Mouse (Mus musculus) monocyte, adult 5-6 weeks (primary cell): ENCODE data around the gene Pde7b. TPM values are rescaled to one million over a fixed set of nuclear protein-coding genes. Genes with fewer than 3 reads are reported as not detected.
A peak's percentile ranks its signal among the peaks of the same experiment; 100 is the strongest.
"Not testable (repeated sequence)": the region's sequence is repeated elsewhere in the genome, so short reads cannot be mapped to it uniquely, and the experiment has no call there.

Experiments
- ATAC-seq: fragments of 153-309, 156-312 bp; replicated peaks from 2 replicates; pipeline ENCODE4 v1.8.0; 2017; ENCODE audit warnings: mild to moderate bottlenecking; ENCODE audit not compliant: low TSS enrichment, insufficient number of reproducible peaks, severe bottlenecking, poor library complexity, low FRiP score
- total RNA-seq: library from RNA; stranded (forward); fragments of 200-1000, 200-491, 200-594 nt; gene quantifications from 3 replicates; pipeline ENCODE4 v1.2.3, GENCODE M21; 2017

Gene Pde7b
- total RNA-seq, 1 experiment from 2014 or later = 3.7 TPM

DNA sequence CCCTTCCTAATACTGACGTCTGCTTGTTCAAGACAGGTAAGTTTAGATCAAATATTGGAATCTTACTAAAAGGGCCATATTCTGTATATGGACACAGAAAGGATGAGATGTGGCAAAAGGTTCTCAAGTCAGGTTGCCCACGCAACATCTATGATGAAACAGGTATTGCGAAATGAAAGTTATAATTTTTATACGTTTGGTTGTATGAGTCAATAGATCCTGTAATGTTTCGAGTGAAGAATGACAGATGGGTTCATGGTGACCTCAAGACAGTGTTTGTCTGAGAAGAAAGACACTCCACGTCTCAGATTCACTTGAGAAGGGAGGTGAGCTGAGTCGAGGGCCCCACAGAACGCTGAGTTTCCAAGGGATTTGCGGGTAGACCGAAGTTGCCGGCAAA, 149.9 kb downstream of the Pde7b start:
- no peak for ATAC-seq

DNA sequence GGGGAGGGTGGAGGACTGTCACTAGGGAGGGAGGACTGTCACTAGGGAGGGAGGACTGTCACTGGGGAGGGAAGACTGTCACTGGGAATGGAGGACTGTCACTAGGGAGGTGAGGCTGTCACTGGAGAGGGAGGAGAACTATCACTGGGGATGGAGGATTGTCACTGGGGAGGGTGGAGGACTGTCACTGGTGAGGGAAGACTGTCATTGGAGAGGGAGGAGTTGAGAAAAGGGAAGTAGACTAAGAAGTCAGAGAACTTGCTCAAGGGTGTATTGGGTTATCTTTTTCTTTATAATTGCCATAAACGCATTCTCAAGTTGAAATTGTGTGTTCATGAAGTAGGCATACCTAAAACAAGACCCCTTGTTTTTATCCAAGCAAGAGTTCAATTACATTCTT, 150.5 kb downstream of the Pde7b start:
- peak; percentile 43; the same call in 1 of the 2 replicates for ATAC-seq

DNA sequence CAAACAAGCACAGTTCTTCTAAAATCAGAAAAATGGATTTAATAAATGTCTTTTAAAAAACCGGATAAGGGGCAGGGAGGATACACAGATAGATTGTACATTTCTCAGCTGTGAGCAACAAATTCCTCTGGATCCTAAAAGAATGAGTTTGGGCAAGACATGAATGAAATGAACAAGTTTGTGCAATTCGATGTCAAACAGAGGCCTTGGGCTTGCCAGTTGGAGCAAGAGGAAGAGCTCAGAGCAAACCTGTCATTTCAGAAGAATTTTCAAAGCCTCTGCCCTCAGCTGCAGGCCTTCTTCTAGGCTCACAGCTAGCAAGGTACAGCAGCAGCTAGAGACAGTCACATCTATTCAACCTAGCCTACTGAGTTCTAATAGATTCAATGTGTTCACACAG, 153.4 kb downstream of the Pde7b start:
- ATAC-seq = no peak

DNA sequence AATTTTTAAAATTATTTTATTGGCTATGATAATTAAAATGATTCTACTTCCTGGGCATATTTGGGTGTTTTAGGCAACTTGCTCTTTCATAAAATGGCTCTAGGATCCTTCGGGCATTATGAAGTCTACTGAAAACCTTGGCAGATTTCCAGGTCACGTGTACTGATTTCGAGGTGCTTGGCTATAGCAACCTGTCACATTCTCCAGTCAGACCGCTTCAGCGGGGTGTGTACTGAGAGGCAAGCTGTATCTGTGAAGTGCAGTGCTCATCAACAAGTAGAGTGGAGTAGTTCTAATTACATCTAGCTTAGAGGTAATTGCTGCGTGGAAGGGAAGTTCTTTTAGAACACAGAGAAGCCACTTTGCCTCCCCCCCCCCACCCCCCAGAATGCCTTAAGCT, 156.2 kb downstream of the Pde7b start:
- no peak for ATAC-seq

DNA sequence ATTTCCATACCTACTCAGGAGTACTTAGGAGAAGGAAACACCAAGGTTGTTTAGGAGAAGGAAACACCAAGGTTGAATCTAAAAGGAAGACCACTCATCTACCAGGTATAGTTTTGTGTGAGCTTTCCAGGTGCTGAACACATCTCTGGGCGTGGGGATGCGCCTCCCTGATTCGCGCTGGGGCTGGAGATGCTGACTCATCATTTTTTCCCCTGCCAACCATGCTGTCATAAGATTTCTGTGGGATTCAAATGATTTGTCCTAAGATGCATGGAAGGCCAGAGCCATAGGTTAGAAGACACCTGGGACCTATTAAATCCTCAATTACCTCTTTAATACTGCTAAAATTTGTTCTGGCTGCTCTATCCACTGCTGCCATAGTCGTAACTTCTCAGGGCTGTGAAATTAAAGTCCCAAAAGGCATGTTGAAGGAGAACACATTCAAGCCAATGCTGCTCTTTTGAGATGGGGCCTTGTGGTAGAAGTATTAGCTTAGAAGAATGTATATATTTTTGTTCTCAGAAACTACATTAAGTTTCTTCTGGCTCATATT, 157.1 kb downstream of the Pde7b start:
- ATAC-seq = no peak

DNA sequence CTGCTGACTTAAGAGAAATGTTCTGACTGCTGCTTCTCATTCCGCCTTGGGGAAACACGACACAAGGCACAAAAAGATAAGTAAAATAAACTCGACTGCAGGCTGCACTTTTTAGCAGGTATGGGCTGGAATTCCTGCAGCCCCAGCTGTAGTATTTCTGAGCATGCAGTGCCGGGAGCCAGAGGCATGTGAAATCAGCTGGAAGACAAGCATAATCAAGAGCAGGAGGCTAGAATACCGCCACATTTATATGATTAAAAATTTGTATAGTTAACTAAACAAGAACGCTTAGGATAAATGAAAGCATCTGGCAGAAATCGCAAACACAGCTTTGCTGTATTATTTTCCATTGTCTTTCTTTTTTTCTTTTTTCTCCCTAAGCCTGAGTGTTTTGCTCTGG, 168.4 kb downstream of the Pde7b start:
- ATAC-seq = no peak

DNA sequence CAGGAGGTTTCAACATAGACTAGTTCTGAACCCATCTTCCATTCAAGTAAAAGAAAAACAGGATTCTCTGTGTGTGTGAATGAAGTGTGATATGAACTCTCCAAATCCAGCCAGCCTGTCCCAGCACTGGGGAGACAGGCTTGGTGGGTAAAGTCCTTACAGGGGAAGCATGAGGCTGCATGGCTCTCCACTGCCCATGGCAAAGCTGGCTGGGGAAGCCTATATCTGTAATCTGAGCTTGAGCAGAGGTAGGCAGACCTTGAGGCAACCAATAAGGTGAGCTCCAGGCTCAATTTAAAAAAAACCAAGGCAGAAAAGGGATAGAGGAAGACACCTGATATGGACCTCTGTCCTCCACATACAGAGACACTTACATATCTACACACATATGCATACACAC, 173.5 kb downstream of the Pde7b start:
- ATAC-seq = no peak

DNA sequence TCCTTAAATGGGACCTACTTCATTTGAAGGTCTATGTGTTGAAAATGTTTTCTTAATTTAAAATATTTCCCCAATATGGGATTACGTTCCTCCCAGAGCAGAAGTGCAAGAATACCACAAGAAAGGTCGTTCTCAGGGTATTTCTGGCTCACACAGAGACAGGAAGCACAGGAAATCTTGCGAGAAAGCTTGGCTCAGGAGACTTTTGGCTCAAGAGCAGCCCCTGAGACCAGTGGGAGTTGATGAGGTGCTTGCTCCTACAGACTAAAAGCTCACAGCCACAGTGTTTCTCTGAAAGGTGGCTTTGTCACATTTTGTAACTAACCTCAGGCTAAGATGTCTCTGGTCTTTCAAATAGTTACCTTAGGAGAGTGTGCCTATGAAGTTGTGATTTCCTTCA, 174.1 kb downstream of the Pde7b start:
- no peak for ATAC-seq

DNA sequence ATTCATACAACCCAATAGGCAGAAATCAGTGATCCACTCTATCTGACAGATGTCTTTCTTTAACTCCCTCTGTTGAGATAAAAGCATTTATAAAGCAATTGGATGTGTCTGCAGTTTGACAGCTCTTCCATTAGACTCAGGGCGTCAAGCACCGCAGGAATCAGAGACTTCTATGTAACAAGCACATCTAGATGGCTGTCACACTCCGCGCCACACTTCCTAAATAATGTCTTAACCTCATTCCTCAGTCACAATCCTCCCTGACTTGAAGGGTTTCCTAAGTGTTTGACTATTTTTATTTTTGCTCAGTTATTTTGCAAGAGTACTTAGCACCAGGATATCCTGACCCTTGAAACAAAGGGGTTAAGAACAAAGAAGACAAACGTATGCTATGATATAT, 174.7 kb downstream of the Pde7b start:
- no peak for ATAC-seq

DNA sequence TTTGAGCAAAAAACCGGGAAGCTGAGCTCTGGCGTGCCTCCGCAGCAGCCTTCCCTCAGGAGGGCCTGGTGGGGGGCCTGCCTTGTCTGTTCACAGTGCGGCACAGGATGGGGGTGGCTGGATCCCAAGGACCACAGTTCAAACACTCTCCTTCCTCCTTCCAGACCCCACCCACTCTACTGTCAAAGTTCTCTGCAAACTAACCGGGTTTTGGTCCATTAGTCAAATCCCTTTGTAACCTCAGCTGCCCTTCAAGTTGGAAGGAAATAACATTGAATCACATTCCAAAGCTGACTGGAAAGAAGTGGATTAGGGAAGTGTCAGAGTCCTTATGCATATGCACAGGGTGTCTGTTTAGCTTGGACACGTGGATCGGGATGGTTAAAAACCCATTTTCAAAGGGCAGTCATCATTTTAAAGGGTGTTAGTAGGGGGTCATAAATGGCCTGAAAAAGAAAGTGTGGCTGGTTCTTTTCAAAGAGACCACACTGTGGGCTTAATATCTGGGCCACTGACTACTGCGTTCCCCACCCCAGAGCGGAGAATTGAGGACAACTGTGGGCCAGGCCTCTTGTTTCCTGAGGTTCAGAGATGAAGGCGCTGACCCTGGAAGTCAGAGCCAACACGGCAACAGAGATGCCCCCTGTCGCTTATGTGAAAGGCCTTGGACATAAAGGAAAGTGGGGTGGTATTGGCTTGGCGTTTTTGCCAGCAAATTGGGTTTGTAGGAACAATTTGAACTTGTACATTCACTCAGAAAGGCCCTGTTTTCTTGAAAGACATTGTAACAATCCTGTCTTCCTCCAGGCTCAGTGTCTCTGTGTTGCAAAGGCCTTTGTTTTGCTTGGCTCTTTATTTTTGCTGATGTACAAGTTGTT, 175.8 kb downstream of the Pde7b start:
- no peak for ATAC-seq

DNA sequence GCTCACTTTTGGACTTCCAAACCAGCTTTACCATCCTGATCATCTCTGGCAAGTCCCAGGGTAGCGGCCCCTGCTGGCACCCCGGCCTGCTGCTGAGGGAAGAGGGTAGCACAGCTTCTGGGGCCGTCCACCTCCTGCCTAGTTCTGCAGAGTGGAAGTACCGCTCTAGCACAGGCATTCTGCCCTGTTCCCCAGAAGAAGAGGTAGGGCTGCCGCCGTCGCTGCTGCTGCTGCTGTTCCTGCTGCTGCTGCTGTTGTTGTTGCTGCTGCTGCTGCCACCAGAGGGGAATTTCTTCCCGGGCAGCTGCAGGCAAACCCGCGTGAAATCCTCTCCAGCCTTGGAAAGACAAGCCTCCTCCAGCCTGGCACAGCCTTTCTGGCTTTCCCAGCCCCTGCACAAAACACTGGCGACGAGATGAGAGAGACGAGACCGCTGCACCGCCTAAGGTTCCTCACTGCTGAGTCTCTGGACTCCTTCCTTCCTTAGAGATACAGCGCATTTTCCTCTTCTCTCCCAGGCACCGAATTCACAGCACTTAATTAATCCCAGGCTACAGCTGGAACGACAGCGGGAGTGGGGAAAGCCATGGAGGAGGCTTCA, 176.8 kb downstream of the Pde7b start:
- ATAC-seq = no peak

DNA sequence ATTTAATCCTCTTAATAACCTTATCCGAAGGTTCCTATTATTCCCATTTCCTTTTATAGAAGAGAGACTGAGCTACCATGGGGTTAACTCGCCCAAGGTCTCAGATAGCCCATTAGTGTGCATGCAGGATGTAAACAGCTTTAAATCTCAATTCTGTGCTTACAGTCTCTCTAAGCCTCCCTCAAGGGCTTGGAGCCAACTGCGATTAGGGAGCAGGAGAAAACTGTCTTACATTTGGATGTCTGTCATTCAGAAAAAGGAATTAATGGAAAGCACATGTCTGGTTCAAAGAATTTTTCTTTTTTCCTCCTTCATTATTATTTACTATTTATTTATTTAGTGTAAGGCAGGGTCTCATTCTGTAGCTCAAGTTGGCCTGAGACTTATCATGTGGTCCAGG, 181.8 kb downstream of the Pde7b start:
- ATAC-seq = no peak

DNA sequence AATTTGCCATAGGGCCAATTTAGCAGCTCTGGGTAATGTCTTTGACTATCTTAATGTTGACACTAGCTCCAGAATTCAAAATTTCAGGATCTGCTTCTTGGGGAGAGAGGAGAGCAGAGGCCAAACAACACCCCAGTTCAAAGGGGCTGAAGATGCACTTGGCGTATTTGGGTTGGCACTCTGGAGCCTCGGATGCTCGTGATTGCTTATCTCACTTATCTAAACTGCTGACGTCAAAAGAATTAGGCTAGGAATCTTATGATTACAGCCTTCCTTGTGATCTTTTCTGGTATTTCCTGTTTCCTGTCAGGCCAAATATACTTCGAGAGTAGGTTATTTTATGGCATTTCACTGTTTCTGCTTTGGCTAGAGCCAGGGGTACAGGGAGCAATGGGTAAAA, 191.1 kb downstream of the Pde7b start:
- no peak for ATAC-seq

DNA sequence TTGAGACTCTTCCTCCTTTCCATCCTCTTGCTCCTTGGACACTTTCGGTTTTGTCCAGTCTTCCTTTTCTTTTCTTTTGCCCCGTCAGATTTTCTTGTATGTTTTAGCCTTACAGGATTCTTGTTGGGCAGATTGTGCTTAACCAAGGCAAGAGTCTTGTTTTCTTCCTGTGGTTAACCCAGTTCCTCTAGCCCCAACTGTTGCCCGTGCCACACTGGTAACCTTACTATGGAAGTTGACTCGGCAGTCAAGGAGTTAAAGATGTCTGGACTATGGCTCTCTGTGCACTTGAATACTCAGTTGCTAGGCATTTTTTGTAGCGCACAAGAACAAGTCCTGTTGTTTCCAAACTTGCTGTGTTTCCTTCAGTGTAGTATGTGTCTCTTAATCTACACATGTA, 193.0 kb downstream of the Pde7b start:
- no peak for ATAC-seq

DNA sequence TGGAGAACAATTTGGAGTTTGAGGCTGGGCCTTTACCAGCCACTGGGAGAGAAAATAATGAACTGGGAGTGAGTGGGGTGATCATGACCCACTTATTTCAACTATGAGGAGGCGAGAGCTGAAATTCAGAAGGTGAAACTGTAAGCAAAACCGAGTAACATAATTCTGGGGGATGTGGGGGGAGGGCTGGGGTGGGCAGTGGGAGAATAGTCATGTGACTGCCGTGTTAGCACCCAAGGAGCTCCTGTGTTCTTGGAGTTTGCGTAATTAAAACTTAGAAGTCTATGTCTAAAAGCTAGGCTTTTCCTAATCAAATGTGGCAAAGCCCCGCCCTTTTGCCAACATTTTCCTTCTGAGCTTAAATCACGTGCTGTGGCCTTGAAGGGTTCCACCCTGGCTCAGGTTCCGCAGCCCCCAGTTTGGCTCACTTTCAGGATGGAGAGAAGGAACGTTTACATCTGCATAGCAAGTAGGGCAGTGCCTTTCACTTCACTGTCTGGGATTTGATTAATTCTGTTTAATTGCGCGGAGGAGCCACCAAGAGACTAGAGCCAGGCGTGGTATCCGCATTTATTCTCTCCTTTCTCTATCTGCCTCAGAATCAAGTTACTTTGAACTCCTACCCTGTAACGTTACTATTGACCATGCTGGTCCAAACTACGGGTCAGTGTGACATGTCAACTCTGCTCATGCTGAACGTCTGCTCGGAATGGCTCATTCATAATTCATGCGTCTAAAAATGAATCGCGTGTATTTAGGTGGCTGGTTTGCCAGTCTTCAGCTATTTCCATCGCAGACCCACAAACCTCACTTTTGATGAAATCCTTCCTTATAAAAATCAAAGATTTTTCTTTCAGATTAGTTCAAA, 196.1 kb downstream of the Pde7b start:
- ATAC-seq = no peak

DNA sequence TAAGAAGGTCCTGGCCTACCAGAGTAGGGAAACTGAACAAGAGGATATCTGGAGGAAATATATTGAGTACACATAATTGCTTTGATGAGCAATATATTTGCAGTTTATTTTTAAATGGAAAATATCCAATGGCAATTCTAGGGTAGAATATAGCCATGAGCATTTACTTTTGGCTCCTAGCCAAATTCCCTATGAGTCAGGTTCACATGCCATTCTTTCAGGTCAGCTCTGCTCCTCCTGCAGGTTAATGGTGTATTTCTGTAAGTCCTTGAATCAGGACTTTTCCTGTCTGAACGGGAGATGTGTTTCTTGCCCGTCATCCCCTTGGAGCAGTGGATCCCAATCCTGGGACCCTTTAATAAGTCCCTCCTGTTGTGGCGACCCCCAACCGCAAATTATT, 197.1 kb downstream of the Pde7b start:
- ATAC-seq = no peak

DNA sequence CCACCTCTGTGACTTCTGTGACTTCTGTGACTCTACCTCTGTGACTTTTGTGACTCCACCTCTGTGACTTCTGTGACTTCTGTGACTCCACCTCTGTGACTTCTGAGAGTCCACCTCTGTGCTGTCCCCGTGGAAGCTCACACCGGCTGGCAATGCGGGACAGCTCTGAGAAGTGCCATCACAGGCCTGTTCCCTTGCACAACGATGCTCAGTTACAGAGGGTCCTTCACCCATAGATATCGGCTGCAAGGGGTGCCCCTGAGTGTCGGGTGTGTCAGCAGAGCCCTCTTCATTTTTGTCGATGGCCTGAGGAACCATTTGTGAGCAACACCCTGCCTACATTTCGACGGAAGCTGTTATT, 206.4 kb downstream of the Pde7b start:
- ATAC-seq = no peak

DNA sequence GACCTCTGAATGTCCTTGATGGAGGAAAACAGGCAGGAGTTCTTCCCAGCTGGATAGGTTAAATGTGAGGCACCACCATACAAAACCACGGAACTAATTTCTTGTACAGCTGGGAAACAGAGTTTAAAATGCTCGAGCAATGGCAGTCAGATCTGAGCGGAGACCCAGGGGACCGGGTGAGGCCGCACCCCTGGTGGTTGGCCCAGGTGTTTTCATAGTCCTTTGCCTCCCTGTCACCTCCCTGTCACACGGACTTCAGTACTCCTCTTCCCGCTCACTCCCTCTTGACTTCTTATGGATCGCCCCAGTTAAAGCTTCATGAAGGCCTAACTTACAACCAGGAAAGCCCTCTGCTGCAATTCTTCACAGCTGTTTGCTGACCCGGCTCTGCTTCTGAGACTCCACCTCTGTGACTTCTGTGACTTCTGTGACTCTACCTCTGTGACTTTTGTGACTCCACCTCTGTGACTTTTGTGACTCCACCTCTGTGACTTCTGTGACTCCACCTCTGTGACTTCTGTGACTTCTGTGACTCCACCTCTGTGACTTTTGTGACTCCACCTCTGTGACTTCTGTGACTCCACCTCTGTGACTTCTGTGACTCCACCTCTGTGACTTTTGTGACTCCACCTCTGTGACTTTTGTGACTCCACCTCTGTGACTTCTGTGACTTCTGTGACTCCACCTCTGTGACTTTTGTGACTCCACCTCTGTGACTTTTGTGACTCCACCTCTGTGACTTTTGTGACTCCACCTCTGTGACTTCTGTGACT, 206.9 kb downstream of the Pde7b start:
- ATAC-seq = not testable (repeated sequence)

DNA sequence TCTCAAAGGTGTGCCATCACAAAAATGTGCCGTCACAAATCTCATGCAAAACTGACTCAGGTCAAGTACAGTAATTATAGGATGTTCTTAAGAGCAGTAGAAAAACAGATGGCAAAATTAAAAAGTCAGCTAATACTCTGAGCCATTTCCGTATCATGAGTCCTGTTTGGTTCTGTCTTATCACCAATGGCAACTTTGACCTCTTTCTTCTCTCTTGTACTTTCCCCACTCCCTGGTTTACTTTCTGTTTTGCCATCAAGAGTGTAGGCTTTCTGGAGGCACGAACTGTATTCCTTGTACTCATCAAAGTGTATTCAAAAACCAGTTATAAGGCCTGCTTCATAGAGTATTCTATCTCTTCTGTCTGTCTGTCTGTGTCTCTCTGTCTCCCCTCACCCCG, 211.0 kb downstream of the Pde7b start:
- ATAC-seq = no peak
